Mouse (Mus musculus): ENCODE data around the gene Mndal. TPM values are rescaled to one million over a fixed set of nuclear protein-coding genes. Genes with fewer than 3 reads are reported as not detected.
A peak's percentile ranks its signal among the peaks of the same experiment; 100 is the strongest.
"Not testable (repeated sequence)": the region's sequence is repeated elsewhere in the genome, so short reads cannot be mapped to it uniquely, and the experiment has no call there.

Gene Mndal
- 0.84 and 1.4 TPM in 2 replicates for polyA plus RNA-seq (2014; fragmentation: Nextera tagmentation; extraction: Ambion mirVana)

- H3K4me2 ChIP-seq; DNase-seq; H3K36me3 ChIP-seq (ENCODE audit: insufficient read depth); H3K27ac ChIP-seq (ENCODE audit: low read depth); H3K4me3 ChIP-seq (ENCODE audit: low read depth, low read length); ATAC-seq (ENCODE audit: insufficient read depth); H3K4me1 ChIP-seq (ENCODE audit: insufficient read depth); H3K27me3 ChIP-seq (ENCODE audit: insufficient read depth, low read length); H3K9me3 ChIP-seq (ENCODE audit: low read depth, low read length); H3K9ac ChIP-seq: not testable (repeated sequence)
- 49% methylated on average over 3 of the region's 3 CpGs for WGBS
These were observed at the start of gene Mndal, which contains the start of gene Ifi203 for GRCm38 (mm10) chr1:173941924-173942779. Gene Mndal (minus strand): TSS chr1:173942491. Gene Ifi203 (minus strand): TSS chr1:173942672.

- not testable (repeated sequence) for DNase-seq; H3K4me3 ChIP-seq (ENCODE audit: low read depth, low read length); H3K36me3 ChIP-seq (ENCODE audit: insufficient read depth); ATAC-seq (ENCODE audit: insufficient read depth); H3K4me2 ChIP-seq; H3K9ac ChIP-seq; H3K4me1 ChIP-seq (ENCODE audit: insufficient read depth); H3K27me3 ChIP-seq (ENCODE audit: insufficient read depth, low read length); H3K9me3 ChIP-seq (ENCODE audit: low read depth, low read length); H3K27ac ChIP-seq (ENCODE audit: low read depth)
- WGBS, result 73% methylated on average over 6 of the region's 6 CpGs
These were observed 40.5 kb upstream of the Mndal start, which contains the start of gene Ifi202b for GRCm38 (mm10) chr1:173982694-173983305. Gene Ifi202b (minus strand): TSS chr1:173982744.

GRCm38 (mm10) chr1:173981038-173981437, 38.7 kb upstream of the Mndal start:
- not testable (repeated sequence) for H3K4me3 ChIP-seq (ENCODE audit: low read depth, low read length); H3K9me3 ChIP-seq (ENCODE audit: low read depth, low read length); H3K4me1 ChIP-seq (ENCODE audit: insufficient read depth); H3K9ac ChIP-seq; H3K36me3 ChIP-seq (ENCODE audit: insufficient read depth); H3K27me3 ChIP-seq (ENCODE audit: insufficient read depth, low read length); H3K4me2 ChIP-seq; H3K27ac ChIP-seq (ENCODE audit: low read depth)
- 12% methylated on average over 3 of the region's 3 CpGs for WGBS
- DNase-seq (peak; percentile 8), ATAC-seq (ENCODE audit: insufficient read depth) (peak; percentile 49; the same call in 1 of the 2 replicates)

GRCm38 (mm10) chr1:173977622-173978021, 35.3 kb upstream of the Mndal start:
- H3K4me3 ChIP-seq (ENCODE audit: low read depth, low read length), result no peak overlapping the region
- no peaks in the 10 kb centered on the region for H3K9me3 ChIP-seq (ENCODE audit: low read depth, low read length)
- no peak for ATAC-seq (ENCODE audit: insufficient read depth)
- H3K4me2 ChIP-seq, result no peak overlapping the region
- no peak for DNase-seq
- no peak overlapping the region for H3K27ac ChIP-seq (ENCODE audit: low read depth)
- H3K9ac ChIP-seq, result no peak overlapping the region
- H3K27me3 ChIP-seq (ENCODE audit: insufficient read depth, low read length), result no peaks in the 10 kb centered on the region
- H3K4me1 ChIP-seq (ENCODE audit: insufficient read depth), result no peaks in the 10 kb centered on the region
- no peaks in the 10 kb centered on the region for H3K36me3 ChIP-seq (ENCODE audit: insufficient read depth)
- TF ChIP-seq CTCF (IDR thresholded peaks at IDR 0.05; ENCODE audit: low read depth), result no peak

GRCm38 (mm10) chr1:173973111-173973510, 30.8 kb upstream of the Mndal start:
- H3K27ac ChIP-seq (ENCODE audit: low read depth), result no peak overlapping the region
- H3K9ac ChIP-seq, result no peak overlapping the region
- H3K4me3 ChIP-seq (ENCODE audit: low read depth, low read length), result no peak overlapping the region
- H3K9me3 ChIP-seq (ENCODE audit: low read depth, low read length), result no peaks in the 10 kb centered on the region
- H3K4me1 ChIP-seq (ENCODE audit: insufficient read depth), result no peaks in the 10 kb centered on the region
- no peak for TF ChIP-seq CTCF (IDR thresholded peaks at IDR 0.05; ENCODE audit: low read depth)
- no peak for ATAC-seq (ENCODE audit: insufficient read depth)
- DNase-seq, result no peak
- no peaks in the 10 kb centered on the region for H3K27me3 ChIP-seq (ENCODE audit: insufficient read depth, low read length)
- no peaks in the 10 kb centered on the region for H3K36me3 ChIP-seq (ENCODE audit: insufficient read depth)
- no peak overlapping the region for H3K4me2 ChIP-seq

GRCm38 (mm10) chr1:173961491-173961890, 19.2 kb upstream of the Mndal start:
- H3K4me1 ChIP-seq (ENCODE audit: insufficient read depth), result not testable (repeated sequence)
- WGBS, result 65% methylated on average over 1 of the region's 1 CpGs

GRCm38 (mm10) chr1:173959998-173960397, 17.7 kb upstream of the Mndal start:
- not testable (repeated sequence) for H3K4me2 ChIP-seq; DNase-seq; H3K4me1 ChIP-seq (ENCODE audit: insufficient read depth); H3K4me3 ChIP-seq (ENCODE audit: low read depth, low read length); H3K27ac ChIP-seq (ENCODE audit: low read depth); H3K27me3 ChIP-seq (ENCODE audit: insufficient read depth, low read length); H3K36me3 ChIP-seq (ENCODE audit: insufficient read depth); H3K9me3 ChIP-seq (ENCODE audit: low read depth, low read length); ATAC-seq (ENCODE audit: insufficient read depth); H3K9ac ChIP-seq
- 52% methylated on average over 3 of the region's 3 CpGs for WGBS

More at GRCm38 (mm10) chr1:173961491-173961890, 19.2 kb upstream of the Mndal start:
- DNase-seq; H3K9ac ChIP-seq; H3K27ac ChIP-seq (ENCODE audit: low read depth); ATAC-seq (ENCODE audit: insufficient read depth); H3K4me3 ChIP-seq (ENCODE audit: low read depth, low read length); H3K27me3 ChIP-seq (ENCODE audit: insufficient read depth, low read length); H3K4me2 ChIP-seq; H3K36me3 ChIP-seq (ENCODE audit: insufficient read depth); H3K9me3 ChIP-seq (ENCODE audit: low read depth, low read length): not testable (repeated sequence)

- 38% methylated on average over 3 of the region's 3 CpGs for WGBS
- not testable (repeated sequence) for H3K4me3 ChIP-seq (ENCODE audit: low read depth, low read length); ATAC-seq (ENCODE audit: insufficient read depth)
These were observed 13.7 kb upstream of the Mndal start for GRCm38 (mm10) chr1:173955839-173956527.

More at GRCm38 (mm10) chr1:173955839-173956527, 13.7 kb upstream of the Mndal start:
- not testable (repeated sequence) for H3K36me3 ChIP-seq (ENCODE audit: insufficient read depth); H3K4me1 ChIP-seq (ENCODE audit: insufficient read depth); H3K9ac ChIP-seq; H3K4me2 ChIP-seq; DNase-seq; H3K9me3 ChIP-seq (ENCODE audit: low read depth, low read length); H3K27ac ChIP-seq (ENCODE audit: low read depth); H3K27me3 ChIP-seq (ENCODE audit: insufficient read depth, low read length)
